Mouse (Mus musculus) G1E (cell line): ENCODE data around the gene Galntl5.

Experiments used
- CTCF ChIP-seq: IDR thresholded peaks from 2 replicates; pipeline ENCODE4 v1.5.1; 2012; ENCODE audit warnings: low read depth, low read length, inconsistent platforms, mixed read lengths
- GATA1 ChIP-seq: IDR thresholded peaks from 2 replicates; pipeline ENCODE4 v1.6.1; 2012; ENCODE audit warnings: borderline replicate concordance, low read length, inconsistent platforms, mixed read lengths
- GATA2 ChIP-seq: IDR thresholded peaks from 2 replicates; pipeline ENCODE4 v1.6.1; 2012; ENCODE audit warnings: low read depth, low read length, inconsistent platforms, borderline replicate concordance
- POLR2AphosphoS5 ChIP-seq: IDR thresholded peaks from 2 replicates; pipeline ENCODE4 v1.6.1; 2012; ENCODE audit warnings: low read depth, low read length, inconsistent platforms; ENCODE audit not compliant: insufficient replicate concordance
- TAL1 ChIP-seq: conservative IDR thresholded peaks from 2 replicates; pipeline ENCODE4 v1.6.1; 2012; ENCODE audit warnings: low read depth, low read length, inconsistent platforms, mixed read lengths

DNA sequence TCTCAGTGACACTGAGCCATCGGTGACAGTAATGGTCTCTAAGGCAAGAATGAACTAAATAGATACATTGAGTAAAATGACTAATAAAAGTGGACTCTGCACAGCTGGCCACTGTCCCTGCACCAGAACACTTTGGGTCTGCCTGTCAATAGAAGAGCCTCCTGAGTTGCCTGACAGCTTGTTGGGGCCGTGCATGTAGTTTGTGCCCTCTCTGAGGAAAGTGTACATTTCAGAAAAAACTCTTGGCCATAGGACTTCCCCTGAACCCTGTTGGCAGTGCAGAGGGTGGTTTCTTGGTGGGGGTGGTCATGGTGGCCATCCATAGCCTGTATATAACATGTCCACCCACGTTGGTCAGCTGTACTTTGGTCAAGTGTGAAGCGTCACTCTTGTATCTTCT lies 73.2 kb downstream of the Galntl5 start:
- TF ChIP-seq CTCF (no peak), POLR2AphosphoS5 (no peak), TAL1 (no peak), GATA1 (no peak), GATA2 (no peak)
